Mouse (Mus musculus) cerebellum, adult 2 months (tissue): ENCODE results near the gene Gm49510. TPM values are rescaled to one million over a fixed set of nuclear protein-coding genes. Genes with fewer than 3 reads are reported as not detected.
A peak's percentile ranks its signal among the peaks of the same experiment; 100 is the strongest.

ENCODE experiments used
- DNase-seq, 2 experiments: peaks; one replicate each; pipeline ENCODE4 v3.0.0; 2021
- H3K27ac ChIP-seq: fragments of 200-500 bp; 2 replicates; pipeline ENCODE4 v1.5.1; 2012; ENCODE audit warnings: low read length, control low read depth, inconsistent platforms; ENCODE audit not compliant: insufficient read depth
- H3K27me3 ChIP-seq: fragments of 200-500 bp; 2 replicates; pipeline ENCODE4 v1.6.1; 2012; ENCODE audit warnings: inconsistent platforms, mild to moderate bottlenecking, low read length, moderate library complexity; ENCODE audit not compliant: control insufficient read depth, insufficient read depth
- H3K4me1 ChIP-seq: fragments of 200-500 bp; 2 replicates; pipeline ENCODE4 v1.6.1; 2011; ENCODE audit warnings: low read length; ENCODE audit not compliant: control insufficient read depth, insufficient read depth
- H3K4me3 ChIP-seq: fragments of 200-500 bp; replicated peaks from 2 replicates; pipeline ENCODE3; 2011; ENCODE audit warnings: mild to moderate bottlenecking, low read depth, low read length, control low read depth; ENCODE audit not compliant: insufficient read depth
- CTCF ChIP-seq: fragments of 200-500 bp; IDR thresholded peaks from 2 replicates; pipeline ENCODE4 v1.5.1; 2011; ENCODE audit warnings: low read depth, mild to moderate bottlenecking, control low read depth, low read length, moderate library complexity, borderline replicate concordance; ENCODE audit not compliant: insufficient read depth
- POLR2A ChIP-seq: fragments of 200-500 bp; IDR thresholded peaks from 2 replicates; pipeline ENCODE4 v1.6.1; 2011; ENCODE audit warnings: low read length, control low read depth, borderline replicate concordance; ENCODE audit not compliant: insufficient read depth
- WGBS: fragments of 180-500 bp; shearing (Covaris S2); methylation state at CpG from one replicate; pipeline ENCODE4 v1.1.7; 2018; 5-methylcytosine and 5-hydroxymethylcytosine counted together
- polyA plus RNA-seq: library from polyadenylated mRNA; depleted of rRNA; stranded (reverse); fragments of >200 nt; gene quantifications from 2 replicates; pipeline ENCODE4 v1.2.3, GENCODE M21; 2012

The Gm49510 gene
- polyA plus RNA-seq, 1 experiment, result 0.10 TPM

DNA sequence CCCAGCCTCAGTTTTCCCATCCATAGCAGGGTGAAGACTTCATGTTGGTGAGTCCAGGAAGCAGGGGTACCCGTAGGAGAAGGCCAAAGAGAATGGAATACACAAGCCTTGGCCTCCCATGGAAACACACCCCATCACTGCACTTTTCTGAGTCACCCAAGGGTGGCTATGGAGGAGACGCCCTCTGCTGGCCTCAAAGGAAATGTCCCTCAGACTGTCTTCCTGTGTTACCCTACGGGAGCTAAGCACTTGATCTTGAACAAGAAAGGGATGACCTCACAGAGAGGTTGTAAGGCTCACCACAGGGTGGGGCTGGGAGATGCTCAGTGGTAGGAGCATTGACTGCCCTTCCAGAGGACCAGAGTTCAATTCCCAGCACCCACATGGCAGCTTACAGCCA, 32.1 kb downstream of the Gm49510 start:
- no peak for TF ChIP-seq POLR2A
- peak; percentile 63 for TF ChIP-seq CTCF
- H3K4me3 ChIP-seq, result no peak overlapping the region
- 14% methylated on average over 3 of the region's 3 CpGs for WGBS
- no peak overlapping the region for H3K27ac ChIP-seq
- no peaks in the 10 kb centered on the region for H3K27me3 ChIP-seq
- no peak for DNase-seq
- H3K4me1 ChIP-seq, result peaks cover 12% of the 10 kb centered on the region

DNA sequence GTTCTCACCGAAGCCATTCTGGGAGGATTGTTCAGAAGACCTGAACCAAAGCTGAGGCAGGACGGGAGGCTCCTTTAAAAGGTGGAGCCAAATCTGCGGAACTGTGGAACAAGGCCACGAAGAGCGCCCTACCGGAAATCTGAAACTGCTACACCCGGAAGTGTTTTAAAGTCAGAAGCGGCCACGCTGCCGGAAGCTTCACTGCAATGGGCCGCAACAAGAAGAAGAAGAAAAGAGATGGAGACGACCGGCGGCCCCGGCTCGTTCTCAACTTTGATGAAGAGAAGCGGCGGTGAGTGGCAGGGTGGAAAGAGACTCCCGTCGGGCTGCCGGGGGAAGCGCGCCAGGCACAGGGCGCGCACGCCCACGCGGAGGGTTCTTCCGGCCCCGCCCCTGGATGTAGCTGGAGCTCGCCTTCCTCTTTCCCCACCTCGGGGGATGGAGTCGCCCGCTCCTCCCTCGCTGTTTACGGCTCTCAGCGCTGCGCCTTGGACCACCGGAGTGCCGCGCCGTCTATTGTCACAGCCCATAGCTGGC, 35.4 kb downstream of the Gm49510 start, which contains the start of gene Nol12:
Gene Nol12, plus strand, starts transcription at position 150 of the 537 bp plus-strand sequence.
- H3K4me3 ChIP-seq, result peak within 1 kb of the TSS; percentile 94
- H3K27ac ChIP-seq, result peak within 1 kb of the TSS; percentile 35
- no peaks in the 10 kb centered on the region for H3K27me3 ChIP-seq
- peak; percentile 62 for TF ChIP-seq POLR2A
- no peak for TF ChIP-seq CTCF
- DNase-seq, result peak; percentile 85 to 89
- under 1% methylated on average over 42 of the region's 42 CpGs for whole genome bisulfite sequencing
- H3K4me1 ChIP-seq, result peaks cover 4% of the 10 kb centered on the region; the same call in 1 of the 2 replicates

DNA sequence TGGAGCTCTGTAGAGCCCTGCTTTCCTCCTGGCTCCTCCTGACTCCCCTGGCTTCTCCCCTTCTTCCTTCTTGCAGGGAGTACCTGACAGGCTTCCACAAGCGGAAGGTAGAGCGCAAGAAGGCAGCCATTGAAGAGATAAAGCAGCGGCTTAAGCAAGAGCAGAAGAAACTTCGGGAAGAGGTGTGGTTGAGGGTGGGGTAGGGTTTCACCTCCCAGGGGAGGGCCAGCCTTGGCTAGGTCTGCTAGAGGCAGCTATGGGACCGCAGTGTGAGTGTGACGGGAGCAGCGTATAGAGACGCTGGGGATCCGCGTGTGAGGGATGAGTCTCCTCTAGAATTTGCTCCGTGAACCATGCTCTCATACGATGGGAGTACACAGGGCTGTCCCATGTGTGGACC, 36.9 kb downstream of the Gm49510 start:
- WGBS, result 90% methylated on average over 12 of the region's 12 CpGs
- H3K4me1 ChIP-seq, result peaks cover 4% of the 10 kb centered on the region; the same call in 1 of the 2 replicates
- no peak overlapping the region for H3K27ac ChIP-seq
- no peaks in the 10 kb centered on the region for H3K27me3 ChIP-seq
- TF ChIP-seq POLR2A, result no peak
- TF ChIP-seq CTCF, result no peak
- no peak for DNase-seq
- no peak overlapping the region for H3K4me3 ChIP-seq

DNA sequence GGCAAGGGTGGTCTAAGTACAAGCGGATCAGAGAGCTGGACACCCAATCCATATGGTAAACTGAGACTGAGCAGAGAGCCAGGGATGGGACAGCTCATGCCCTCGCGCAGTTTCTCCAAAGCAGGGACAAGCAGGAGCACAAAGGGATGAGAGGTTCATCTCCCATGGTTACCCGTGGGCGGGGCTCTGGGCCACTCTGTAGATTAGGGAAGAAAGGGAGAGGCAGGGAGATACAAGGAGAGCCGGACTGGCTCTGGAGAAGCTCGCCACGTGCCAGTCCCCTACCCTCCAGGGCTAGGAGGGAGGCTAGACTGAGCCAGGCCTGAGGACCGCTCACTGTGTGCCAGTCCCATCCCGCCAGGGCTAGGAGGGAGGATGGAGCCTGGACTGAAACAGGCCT, 37.8 kb downstream of the Gm49510 start:
- no peak for DNase-seq
- peaks cover 4% of the 10 kb centered on the region; the same call in 1 of the 2 replicates for H3K4me1 ChIP-seq
- 63% methylated on average over 10 of the region's 10 CpGs for WGBS
- H3K4me3 ChIP-seq, result no peak overlapping the region
- H3K27ac ChIP-seq, result no peak overlapping the region
- H3K27me3 ChIP-seq, result no peaks in the 10 kb centered on the region
- TF ChIP-seq POLR2A, result no peak
- TF ChIP-seq CTCF, result no peak

DNA sequence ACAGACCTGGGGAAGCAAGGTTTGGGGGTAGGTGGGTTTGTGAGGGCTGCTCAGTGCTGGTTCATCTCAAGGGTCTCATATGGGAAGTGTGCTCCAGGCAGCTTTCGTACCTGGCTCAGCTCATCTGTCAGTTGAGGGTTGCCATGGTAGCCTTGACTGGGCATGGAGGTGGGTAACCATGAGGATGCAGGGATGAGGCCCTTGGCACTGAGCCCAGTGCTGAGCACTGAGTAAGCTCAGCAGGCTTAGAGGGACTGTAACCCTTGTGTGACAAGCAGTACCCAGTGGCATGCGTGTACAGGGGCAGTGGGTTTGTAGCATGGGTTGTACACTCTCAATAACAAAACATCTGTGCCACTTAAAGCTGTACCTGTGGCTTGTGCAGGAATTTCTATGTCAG, 38.5 kb downstream of the Gm49510 start:
- TF ChIP-seq CTCF (no peak), POLR2A (no peak)
- H3K27ac ChIP-seq, result no peak overlapping the region
- H3K4me3 ChIP-seq, result no peak overlapping the region
- H3K4me1 ChIP-seq, result peaks cover 4% of the 10 kb centered on the region; the same call in 1 of the 2 replicates
- no peak for DNase-seq
- no peaks in the 10 kb centered on the region for H3K27me3 ChIP-seq
- 23% methylated on average over 2 of the region's 2 CpGs for WGBS

DNA sequence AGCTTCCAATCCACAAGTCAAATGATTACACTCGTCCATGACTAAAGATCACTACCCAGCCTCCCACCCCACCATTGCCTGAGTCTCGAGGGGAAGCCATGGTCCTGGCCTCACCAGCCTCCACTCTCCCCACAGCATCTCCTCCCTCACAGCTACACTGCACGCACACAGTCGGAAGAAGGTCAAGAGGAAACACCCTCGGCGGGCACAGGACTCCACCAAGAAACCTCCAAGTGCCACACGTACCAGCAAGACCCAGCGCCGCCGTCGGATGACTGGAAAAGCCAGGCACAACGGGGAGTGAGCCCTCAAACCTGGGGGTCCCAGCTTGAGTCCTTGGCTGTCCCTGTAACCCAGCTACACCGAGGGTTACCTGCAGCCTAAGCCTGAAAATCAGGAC, 40.9 kb downstream of the Gm49510 start:
- peaks cover 4% of the 10 kb centered on the region; the same call in 1 of the 2 replicates for H3K4me1 ChIP-seq
- no peak for DNase-seq
- no peak overlapping the region for H3K4me3 ChIP-seq
- H3K27me3 ChIP-seq, result no peaks in the 10 kb centered on the region
- H3K27ac ChIP-seq, result no peak overlapping the region
- no peak for TF ChIP-seq POLR2A
- no peak for TF ChIP-seq CTCF
- WGBS, result 88% methylated on average over 13 of the region's 13 CpGs

DNA sequence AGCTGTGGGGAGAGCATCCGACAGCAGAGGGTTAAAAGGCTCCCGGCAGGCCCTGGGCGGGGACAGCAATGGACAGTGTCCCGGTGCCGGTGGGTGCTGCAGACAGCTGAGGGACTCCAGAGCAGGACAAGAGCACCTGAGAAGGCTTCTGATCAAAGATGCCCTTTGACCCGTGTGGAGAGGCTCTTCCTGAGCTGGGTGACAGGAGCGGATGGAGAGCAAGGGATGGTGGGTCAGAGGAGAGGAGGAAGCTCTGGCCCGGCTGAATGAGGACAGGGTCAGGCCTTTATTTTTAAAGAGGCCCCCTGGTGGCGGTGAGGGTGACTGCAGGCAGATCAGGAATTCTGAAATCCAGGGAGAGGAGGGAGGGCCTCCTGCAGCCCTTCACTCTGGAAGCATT, 43.2 kb downstream of the Gm49510 start:
- WGBS, result 0% methylated on average over 9 of the region's 9 CpGs
- H3K4me1 ChIP-seq, result peaks cover 2% of the 10 kb centered on the region; the same call in 1 of the 2 replicates
- peak; percentile 46; the same call in 1 of the 2 replicates for TF ChIP-seq POLR2A
- TF ChIP-seq CTCF, result peak; percentile 76; the same call in 1 of the 2 replicates
- H3K4me3 ChIP-seq, result peak overlapping the region; percentile 74
- peak overlapping the region; percentile 78 for H3K27ac ChIP-seq
- peak; percentile 85 to 91 for DNase-seq
- H3K27me3 ChIP-seq, result no peaks in the 10 kb centered on the region

DNA sequence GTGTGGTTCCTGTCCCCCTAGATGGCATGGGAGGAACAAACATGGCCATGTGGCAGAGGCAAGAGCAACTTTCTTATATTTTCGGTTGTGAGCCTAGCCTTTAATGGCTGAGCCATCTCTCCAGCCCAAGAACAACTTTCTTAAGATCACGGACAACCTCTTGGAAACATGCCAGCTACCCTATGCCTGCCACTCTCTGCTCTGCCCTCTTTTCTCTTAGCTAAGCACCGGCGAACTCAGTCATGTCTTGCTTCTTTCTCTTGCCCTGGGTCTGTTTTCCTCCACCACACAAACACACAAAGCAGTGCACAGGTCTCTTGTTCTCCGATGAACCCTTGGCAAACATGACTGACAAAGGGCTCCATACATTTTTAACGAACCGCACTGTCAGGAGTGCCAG, 46.8 kb downstream of the Gm49510 start:
- Histone ChIP-seq H3K4me1 (0 out of 2 replicates have a peak, but pooled peaks cover 3% of the 10 kb centered on the region), H3K4me3 (no peak overlapping the region), H3K27ac (no peak overlapping the region), H3K27me3 (no peaks in the 10 kb centered on the region)
- no peak for DNase-seq
- TF ChIP-seq POLR2A, result no peak
- 32% methylated on average over 7 of the region's 7 CpGs for WGBS
